Mouse (Mus musculus) stomach, embryonic 16.5 days (tissue): ENCODE measurements at regions not wholly inside any gene's neighbourhood (a gene's known extent, or its start where the extent isn't known, plus 50 kb on each side); places are given as distances from the start of the nearest gene placed in this dataset.

Source experiments
- ATAC-seq: fragments of 200-750 bp; cut with Nextera tagmentation; 2 replicates; pipeline ENCODE4 v1.8.0; 2017; ENCODE audit warnings: moderate number of reproducible peaks, moderate TSS enrichment; ENCODE audit not compliant: insufficient read depth, low FRiP score
- H3K27ac ChIP-seq: fragments of 300-500 bp; sonication (generic); 2 replicates; pipeline ENCODE4 v1.5.1; 2014; ENCODE audit warnings: low read length
- H3K27me3 ChIP-seq: fragments of 300-500 bp; sonication (generic); 2 replicates; pipeline ENCODE4 v1.6.1; 2014; ENCODE audit warnings: low read length, control low read depth, mixed read lengths; ENCODE audit not compliant: control insufficient read depth, insufficient read depth
- H3K36me3 ChIP-seq: fragments of 300-500 bp; sonication (generic); 2 replicates; pipeline ENCODE4 v1.6.1; 2014; ENCODE audit warnings: low read length; ENCODE audit not compliant: control insufficient read depth, insufficient read depth
- H3K4me1 ChIP-seq: fragments of 300-500 bp; sonication (generic); 2 replicates; pipeline ENCODE4 v1.6.1; 2014; ENCODE audit warnings: low read length, control low read depth, mixed read lengths; ENCODE audit not compliant: control insufficient read depth, insufficient read depth
- H3K4me2 ChIP-seq: fragments of 300-500 bp; sonication (generic); 2 replicates; pipeline ENCODE4 v1.6.1; 2014; ENCODE audit warnings: low read depth, low read length, mixed read lengths
- H3K4me3 ChIP-seq: fragments of 300-500 bp; sonication (generic); replicated peaks from 2 replicates; pipeline ENCODE4 v1.5.1; 2014; ENCODE audit warnings: mild to moderate bottlenecking, low read length
- H3K9ac ChIP-seq: fragments of 300-500 bp; sonication (generic); 2 replicates; pipeline ENCODE4 v1.6.1; 2014; ENCODE audit warnings: low read length
- H3K9me3 ChIP-seq: fragments of 300-500 bp; sonication (generic); replicated peaks from 2 replicates; pipeline ENCODE4 v1.6.1; 2016; ENCODE audit warnings: low read length, control low read depth; ENCODE audit not compliant: control insufficient read depth
- WGBS: fragments of 180-500 bp; shearing (Covaris S2); extraction: QIAGEN DNeasy Blood & Tissue Kit; methylation state at CpG from one replicate; pipeline ENCODE4 v1.1.7; 2014; 5-methylcytosine and 5-hydroxymethylcytosine counted together

- Histone ChIP-seq H3K36me3 (no peaks in the 10 kb centered on the region), H3K27ac (no peak overlapping the region), H3K4me2 (0 out of 2 replicates have a peak overlapping the region, but pooled peaks have one; percentile 13), H3K4me1 (peaks cover 12% of the 10 kb centered on the region), H3K27me3 (no peaks in the 10 kb centered on the region), H3K9me3 (no peaks in the 10 kb centered on the region), H3K4me3 (no peak overlapping the region), H3K9ac (no peak overlapping the region)
- WGBS: 33% methylated on average over 6 of the region's 6 CpGs
- ATAC-seq: peak; percentile 87
Measured at GRCm38 (mm10) chr19:27581362-27582110, 151.9 kb upstream of the Pum3 start.

- no peak overlapping the region for H3K4me3 ChIP-seq
- no peaks in the 10 kb centered on the region for H3K9me3 ChIP-seq
- no peak overlapping the region for H3K4me2 ChIP-seq
- H3K4me1 ChIP-seq: peaks cover 7% of the 10 kb centered on the region
- H3K27ac ChIP-seq: no peak overlapping the region
- no peaks in the 10 kb centered on the region for H3K36me3 ChIP-seq
- no peak for ATAC-seq
- H3K9ac ChIP-seq: no peak overlapping the region
- H3K27me3 ChIP-seq: no peaks in the 10 kb centered on the region
Measured at GRCm38 (mm10) chr19:27576478-27576877, 146.9 kb upstream of the Pum3 start.

DNA sequence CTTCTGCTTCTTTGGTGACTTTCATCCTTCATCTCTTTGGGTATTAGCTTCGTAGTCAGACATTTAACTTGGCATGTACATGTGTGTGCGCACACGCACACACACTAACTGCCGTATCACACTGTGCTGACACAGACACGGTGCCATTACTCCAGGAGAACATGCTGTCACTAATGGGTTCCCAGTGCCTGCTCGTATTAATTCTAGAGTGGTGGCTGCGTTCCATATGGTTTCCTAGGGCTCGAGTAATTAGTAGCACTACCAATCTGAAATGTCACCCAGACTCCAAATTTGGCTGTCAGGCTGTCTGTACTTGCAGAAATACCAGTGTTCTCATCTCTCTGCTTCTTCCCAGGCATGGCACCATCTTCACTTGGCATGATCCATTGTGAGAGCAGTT, 137.3 kb upstream of the Pum3 start:
- WGBS: 88% methylated on average over 8 of the region's 8 CpGs
- H3K27me3 ChIP-seq: no peaks in the 10 kb centered on the region

DNA sequence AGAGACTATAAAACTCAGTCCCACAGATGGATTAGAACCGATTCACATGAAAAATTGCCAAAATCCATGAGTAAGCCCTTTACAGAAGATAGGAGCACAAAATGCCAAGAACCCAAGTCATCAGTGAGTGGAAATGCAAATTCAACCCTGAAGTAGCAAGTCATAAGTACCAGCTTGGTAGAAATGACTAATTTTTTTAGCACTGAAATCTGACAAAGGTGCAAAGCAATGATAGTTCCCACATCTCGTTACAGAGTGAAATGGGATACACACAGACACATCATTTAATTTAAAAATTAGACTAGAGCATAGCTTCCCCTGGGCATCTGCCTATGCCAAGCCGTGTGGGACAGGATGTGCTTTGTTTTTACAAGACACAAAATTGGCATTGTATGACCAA, 136.4 kb upstream of the Pum3 start:
- no peaks in the 10 kb centered on the region for H3K9me3 ChIP-seq
- ATAC-seq: no peak
- H3K27ac ChIP-seq: no peak overlapping the region
- WGBS: 85% methylated on average over 3 of the region's 3 CpGs
- H3K36me3 ChIP-seq: no peaks in the 10 kb centered on the region
- no peaks in the 10 kb centered on the region for H3K4me1 ChIP-seq
- no peak overlapping the region for H3K4me2 ChIP-seq
- H3K27me3 ChIP-seq: no peaks in the 10 kb centered on the region
- H3K9ac ChIP-seq: no peak overlapping the region
- H3K4me3 ChIP-seq: no peak overlapping the region

More for the DNA sequence above, 137.3 kb upstream of the Pum3 start:
- Histone ChIP-seq H3K9me3 (no peaks in the 10 kb centered on the region), H3K4me2 (no peak overlapping the region), H3K27ac (no peak overlapping the region), H3K4me3 (no peak overlapping the region), H3K4me1 (no peaks in the 10 kb centered on the region), H3K9ac (no peak overlapping the region), H3K36me3 (no peaks in the 10 kb centered on the region)
- ATAC-seq: no peak

DNA sequence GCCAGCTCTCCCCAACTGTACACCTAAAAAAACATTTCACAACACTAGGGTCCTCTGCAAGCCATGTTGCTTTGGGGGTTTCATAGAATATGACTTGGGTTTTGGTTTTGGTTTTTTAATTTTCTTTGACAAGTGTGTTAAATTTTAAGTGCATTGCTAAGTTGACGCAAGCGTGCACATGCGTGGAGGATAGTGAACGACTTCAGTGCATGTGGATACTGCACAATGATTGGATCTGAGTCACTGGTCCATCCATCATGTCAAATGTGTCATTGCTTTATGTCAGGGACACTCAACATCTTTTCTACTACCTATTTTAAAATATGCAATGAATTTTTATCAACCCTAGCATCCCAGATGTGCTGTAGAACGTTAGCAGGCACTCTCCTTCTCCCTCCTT, 134.5 kb upstream of the Pum3 start:
- Histone ChIP-seq H3K36me3 (no peaks in the 10 kb centered on the region), H3K4me1 (no peaks in the 10 kb centered on the region), H3K4me2 (no peak overlapping the region), H3K9ac (no peak overlapping the region), H3K9me3 (no peaks in the 10 kb centered on the region), H3K27me3 (no peaks in the 10 kb centered on the region), H3K27ac (no peak overlapping the region), H3K4me3 (no peak overlapping the region)
- WGBS: 68% methylated on average over 5 of the region's 5 CpGs
- no peak for ATAC-seq

- H3K36me3 ChIP-seq: no peaks in the 10 kb centered on the region
- H3K4me3 ChIP-seq: no peak overlapping the region
- H3K4me2 ChIP-seq: no peak overlapping the region
- H3K27ac ChIP-seq: no peak overlapping the region
- H3K4me1 ChIP-seq: no peaks in the 10 kb centered on the region
- H3K9me3 ChIP-seq: no peaks in the 10 kb centered on the region
- no peak for ATAC-seq
- H3K9ac ChIP-seq: no peak overlapping the region
- H3K27me3 ChIP-seq: no peaks in the 10 kb centered on the region
- WGBS: 73% methylated on average over 9 of the region's 9 CpGs
Measured at GRCm38 (mm10) chr19:27563592-27563991, 134.0 kb upstream of the Pum3 start.

DNA sequence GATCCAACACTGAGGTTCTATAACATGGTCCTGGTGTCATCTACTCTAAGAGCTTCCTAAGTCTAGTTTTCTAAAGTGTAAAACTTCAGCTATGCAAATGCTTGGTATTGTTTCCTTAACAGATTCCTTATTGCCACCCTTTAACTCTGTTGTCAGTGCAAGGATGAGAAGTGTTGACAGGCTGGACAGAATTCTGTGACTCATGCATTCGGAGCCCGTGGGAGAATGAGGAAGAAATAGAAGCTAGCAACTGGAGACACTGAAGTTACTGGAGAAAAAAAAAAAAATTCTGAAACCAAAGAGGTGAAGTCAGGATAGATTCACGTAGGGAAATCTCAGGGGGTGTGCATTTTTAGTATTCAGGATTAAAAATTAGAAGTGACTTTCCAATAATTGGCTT, 128.6 kb upstream of the Pum3 start:
- no peaks in the 10 kb centered on the region for H3K36me3 ChIP-seq
- ATAC-seq: no peak
- no peak overlapping the region for H3K4me3 ChIP-seq
- no peak overlapping the region for H3K4me2 ChIP-seq
- 63% methylated on average over 3 of the region's 3 CpGs for WGBS
- H3K9ac ChIP-seq: no peak overlapping the region
- no peak overlapping the region for H3K27ac ChIP-seq
- H3K4me1 ChIP-seq: no peaks in the 10 kb centered on the region
- H3K9me3 ChIP-seq: no peaks in the 10 kb centered on the region
- H3K27me3 ChIP-seq: no peaks in the 10 kb centered on the region

DNA sequence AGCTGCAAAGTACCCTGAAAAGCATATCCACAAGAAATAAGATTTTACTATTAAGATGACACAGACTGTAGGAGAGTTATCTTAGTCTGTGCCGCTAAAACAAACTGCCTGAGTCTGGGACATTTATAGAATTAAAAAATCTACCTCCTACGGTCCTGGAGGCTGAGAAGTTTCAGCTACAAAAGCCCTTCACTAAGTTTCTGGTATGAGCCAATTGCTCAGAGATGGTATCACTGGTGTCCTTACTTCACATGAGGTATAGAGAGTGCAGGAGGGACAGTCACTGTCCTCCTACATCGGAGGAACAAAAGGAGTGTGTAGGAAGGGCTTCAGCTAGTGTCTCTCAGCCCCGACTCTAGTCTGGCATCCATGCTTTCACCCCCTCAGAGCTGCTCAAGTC, 127.1 kb upstream of the Pum3 start:
- Histone ChIP-seq H3K9ac (no peak overlapping the region), H3K4me1 (no peaks in the 10 kb centered on the region), H3K4me2 (no peak overlapping the region), H3K27me3 (no peaks in the 10 kb centered on the region), H3K9me3 (no peaks in the 10 kb centered on the region), H3K27ac (no peak overlapping the region), H3K36me3 (no peaks in the 10 kb centered on the region), H3K4me3 (no peak overlapping the region)
- ATAC-seq: no peak
- WGBS: 88% methylated on average over 4 of the region's 4 CpGs

DNA sequence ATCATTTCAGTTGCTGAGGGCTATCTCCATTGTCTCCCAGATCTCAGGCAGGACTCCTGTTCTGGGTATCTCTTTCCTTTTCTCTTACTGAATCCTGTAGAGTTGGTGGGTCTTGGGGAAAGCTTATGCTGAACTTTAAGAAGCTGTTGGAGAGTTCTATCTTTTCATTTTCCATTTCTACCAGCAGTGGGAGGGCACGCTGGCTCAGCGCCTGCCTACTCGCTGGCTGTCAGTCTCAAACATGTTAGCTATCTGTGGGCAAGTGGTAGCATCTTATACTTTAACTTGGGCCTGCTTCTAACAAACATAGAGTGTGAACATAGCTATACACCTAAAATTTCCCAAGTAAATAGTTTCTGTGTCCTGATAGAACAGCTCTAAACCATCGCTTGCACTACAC, 125.2 kb upstream of the Pum3 start:
- 93% methylated on average over 4 of the region's 4 CpGs for WGBS
- Histone ChIP-seq H3K27ac (no peak overlapping the region), H3K36me3 (no peaks in the 10 kb centered on the region), H3K4me3 (no peak overlapping the region), H3K9ac (no peak overlapping the region), H3K9me3 (no peaks in the 10 kb centered on the region), H3K27me3 (no peaks in the 10 kb centered on the region), H3K4me1 (no peaks in the 10 kb centered on the region), H3K4me2 (no peak overlapping the region)
- ATAC-seq: no peak
